Mouse (Mus musculus) myocyte (in vitro differentiated cells): ENCODE measurements around the gene Cldn3. TPM values are rescaled to one million over a fixed set of nuclear protein-coding genes. Genes with fewer than 3 reads are reported as not detected.
A peak's percentile ranks its signal among the peaks of the same experiment; 100 is the strongest.

Experiments
- H3K27me3 ChIP-seq: one replicate; pipeline ENCODE4 v1.6.1; 2011; ENCODE audit not compliant: control insufficient read depth, insufficient read depth, insufficient read length
- H3K36me3 ChIP-seq: one replicate; pipeline ENCODE4 v1.6.1; 2011; ENCODE audit not compliant: control insufficient read depth, insufficient read depth
- H3K4me2 ChIP-seq: one replicate; pipeline ENCODE4 v1.6.1; 2011; ENCODE audit warnings: low read depth, control low read depth
- H3K4me3 ChIP-seq: one replicate; pipeline ENCODE4 v1.5.1; 2011; ENCODE audit warnings: mild to moderate bottlenecking, control low read depth, moderate library complexity
- H3K79me2 ChIP-seq: one replicate; pipeline ENCODE4 v1.6.1; 2011; ENCODE audit not compliant: control insufficient read depth, insufficient read depth
- H3ac ChIP-seq: one replicate; pipeline ENCODE4 v1.6.1; 2011; ENCODE audit not compliant: control insufficient read depth, insufficient read length
- CEBPB ChIP-seq: IDR thresholded peaks from 2 replicates; pipeline ENCODE4 v1.6.1; 2011; ENCODE audit warnings: mild to moderate bottlenecking, moderate library complexity; ENCODE audit not compliant: poor library complexity, insufficient read depth, severe bottlenecking
- E2F4 ChIP-seq: IDR thresholded peaks from one replicate; pipeline ENCODE4 v1.6.1; 2011; ENCODE audit warnings: mild to moderate bottlenecking, control low read depth, moderate library complexity; ENCODE audit not compliant: insufficient read depth
- MAX ChIP-seq: IDR thresholded peaks from one replicate; pipeline ENCODE4 v1.6.1; 2011; ENCODE audit warnings: low read depth, mild to moderate bottlenecking, control low read depth
- MYOD1 ChIP-seq, 3 experiments: IDR thresholded peaks; one replicate each; pipeline ENCODE4 v1.6.1; 2011; ENCODE audit warnings: control low read depth in 2 of 3, low read depth in 2 of 3, mild to moderate bottlenecking in 2 of 3, moderate library complexity in 1 of 3; ENCODE audit not compliant: insufficient read length in 2 of 3, control insufficient read depth in 1 of 3
- MYOG ChIP-seq, 3 experiments: IDR thresholded peaks; one replicate each; pipeline ENCODE4 v1.6.1; 2011; ENCODE audit warnings: control low read depth in 2 of 3, low read depth in 2 of 3, mild to moderate bottlenecking in 2 of 3; ENCODE audit not compliant: insufficient read length in 2 of 3, control insufficient read depth in 1 of 3, insufficient read depth in 1 of 3
- POLR2A ChIP-seq: IDR thresholded peaks from one replicate; pipeline ENCODE4 v1.6.1; 2011; ENCODE audit warnings: low read depth, mild to moderate bottlenecking, control low read depth, moderate library complexity; ENCODE audit not compliant: insufficient read length
- POLR2AphosphoS2 ChIP-seq: IDR thresholded peaks from one replicate; pipeline ENCODE4 v1.6.1; 2011; ENCODE audit warnings: low read depth, control low read depth; ENCODE audit not compliant: insufficient read length
- REST ChIP-seq: IDR thresholded peaks from one replicate; pipeline ENCODE4 v1.6.1; 2011; ENCODE audit warnings: mild to moderate bottlenecking, control low read depth, moderate library complexity; ENCODE audit not compliant: insufficient read depth, insufficient read length
- SRF ChIP-seq: IDR thresholded peaks from one replicate; pipeline ENCODE4 v1.6.1; 2011; ENCODE audit warnings: low read depth; ENCODE audit not compliant: control insufficient read depth, insufficient read length
- TCF12 ChIP-seq: IDR thresholded peaks from one replicate; pipeline ENCODE4 v1.6.1; 2011; ENCODE audit warnings: mild to moderate bottlenecking, control low read depth; ENCODE audit not compliant: poor library complexity, insufficient read depth, severe bottlenecking
- TCF3 ChIP-seq: IDR thresholded peaks from one replicate; pipeline ENCODE4 v1.6.1; 2011; ENCODE audit warnings: low read depth, control low read depth; ENCODE audit not compliant: insufficient read length
- USF1 ChIP-seq: IDR thresholded peaks from one replicate; pipeline ENCODE4 v1.6.1; 2011; ENCODE audit warnings: low read depth, mild to moderate bottlenecking, control low read depth, moderate library complexity
- polyA plus RNA-seq: library from polyadenylated mRNA; unstranded; fragments of >200 nt; fragmentation: generic; extraction: Trizol; gene quantifications from one replicate; pipeline ENCODE4 v1.2.1, GENCODE M21; 2012; ENCODE audit warnings: missing spikeins

Cldn3 gene
- polyA plus RNA-seq, 1 experiment, result not detected

GRCm38 (mm10) chr5:135023344-135024173 is 37.5 kb downstream of the Cldn3 start, which contains the start of gene Stx1a:
TSS of gene Stx1a (plus strand) at chr5:135023482.
- Histone ChIP-seq H3K79me2 (peaks cover 7% of the 10 kb centered on the region), H3K36me3 (no peaks in the 10 kb centered on the region), H3K4me2 (peak within 1 kb of the TSS; percentile 86), H3K4me3 (peak within 1 kb of the TSS; percentile 69), H3K27me3 (no peaks in the 10 kb centered on the region), H3ac (peak within 1 kb of the TSS; percentile 25)
- TF ChIP-seq POLR2A (peak; percentile 89), POLR2AphosphoS2 (peak; percentile 82), USF1 (no peak), MYOD1 (IDR thresholded peaks at IDR 0.05; ENCODE audit: control insufficient read depth in 1 of 3, insufficient read length in 2 of 3, low read depth in 2 of 3) (peak in 1 of 3 experiments; percentile 29)

GRCm38 (mm10) chr5:135024665-135025224 is 38.7 kb downstream of the Cldn3 start:
- Histone ChIP-seq H3K79me2 (peaks cover 7% of the 10 kb centered on the region), H3K4me2 (peak overlapping the region; percentile 86), H3K4me3 (peak overlapping the region; percentile 69)

DNA sequence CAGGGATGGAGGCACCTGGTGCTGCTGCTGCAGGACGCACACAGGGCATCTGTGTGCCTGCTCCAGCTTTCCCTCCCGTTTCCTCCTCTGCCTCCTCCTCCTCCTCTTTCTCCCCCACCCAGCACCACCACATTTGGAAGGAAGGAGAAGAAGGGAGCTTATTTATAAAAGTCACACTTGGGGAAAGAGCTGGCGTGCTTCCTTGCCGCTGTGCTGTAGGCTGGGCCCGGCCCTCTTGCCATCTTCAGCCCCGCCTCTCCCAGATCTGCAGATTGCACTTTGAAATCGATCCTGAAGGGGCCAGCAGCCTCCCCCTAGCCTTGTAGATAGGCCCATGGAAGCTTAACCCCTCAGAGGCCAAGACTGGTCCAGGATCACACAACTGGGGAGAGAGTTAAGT is 39.9 kb downstream of the Cldn3 start:
- no peak overlapping the region for H3K4me3 ChIP-seq
- no peaks in the 10 kb centered on the region for H3K27me3 ChIP-seq
- no peak overlapping the region for H3ac ChIP-seq
- no peaks in the 10 kb centered on the region for H3K36me3 ChIP-seq
- TF ChIP-seq USF1 (no peak), TCF3 (no peak), MYOG (IDR thresholded peaks at IDR 0.05; ENCODE audit: control insufficient read depth in 1 of 3, insufficient read depth in 1 of 3, insufficient read length in 2 of 3, low read depth in 2 of 3) (no peak), MYOD1 (IDR thresholded peaks at IDR 0.05; ENCODE audit: control insufficient read depth in 1 of 3, insufficient read length in 2 of 3, low read depth in 2 of 3) (no peak), POLR2AphosphoS2 (no peak), MAX (no peak), E2F4 (no peak), SRF (no peak), TCF12 (no peak), REST (no peak), CEBPB (no peak), POLR2A (no peak)
- peaks cover 7% of the 10 kb centered on the region for H3K79me2 ChIP-seq
- H3K4me2 ChIP-seq, result no peak overlapping the region

More at GRCm38 (mm10) chr5:135024665-135025224, 38.7 kb downstream of the Cldn3 start:
- Histone ChIP-seq H3ac (no peak overlapping the region), H3K36me3 (no peaks in the 10 kb centered on the region), H3K27me3 (no peaks in the 10 kb centered on the region)
- no peak for TF ChIP-seq USF1
- no peak for TF ChIP-seq TCF12
- TF ChIP-seq MAX, result no peak
- TF ChIP-seq MYOG (IDR thresholded peaks at IDR 0.05; ENCODE audit: control insufficient read depth in 1 of 3, insufficient read depth in 1 of 3, insufficient read length in 2 of 3, low read depth in 2 of 3), result no peak
- no peak for TF ChIP-seq CEBPB
- TF ChIP-seq POLR2A, result no peak
- no peak for TF ChIP-seq POLR2AphosphoS2
- TF ChIP-seq REST, result no peak
- TF ChIP-seq SRF, result no peak
- no peak for TF ChIP-seq E2F4
- no peak for TF ChIP-seq MYOD1 (IDR thresholded peaks at IDR 0.05; ENCODE audit: control insufficient read depth in 1 of 3, insufficient read length in 2 of 3, low read depth in 2 of 3)
- no peak for TF ChIP-seq TCF3

DNA sequence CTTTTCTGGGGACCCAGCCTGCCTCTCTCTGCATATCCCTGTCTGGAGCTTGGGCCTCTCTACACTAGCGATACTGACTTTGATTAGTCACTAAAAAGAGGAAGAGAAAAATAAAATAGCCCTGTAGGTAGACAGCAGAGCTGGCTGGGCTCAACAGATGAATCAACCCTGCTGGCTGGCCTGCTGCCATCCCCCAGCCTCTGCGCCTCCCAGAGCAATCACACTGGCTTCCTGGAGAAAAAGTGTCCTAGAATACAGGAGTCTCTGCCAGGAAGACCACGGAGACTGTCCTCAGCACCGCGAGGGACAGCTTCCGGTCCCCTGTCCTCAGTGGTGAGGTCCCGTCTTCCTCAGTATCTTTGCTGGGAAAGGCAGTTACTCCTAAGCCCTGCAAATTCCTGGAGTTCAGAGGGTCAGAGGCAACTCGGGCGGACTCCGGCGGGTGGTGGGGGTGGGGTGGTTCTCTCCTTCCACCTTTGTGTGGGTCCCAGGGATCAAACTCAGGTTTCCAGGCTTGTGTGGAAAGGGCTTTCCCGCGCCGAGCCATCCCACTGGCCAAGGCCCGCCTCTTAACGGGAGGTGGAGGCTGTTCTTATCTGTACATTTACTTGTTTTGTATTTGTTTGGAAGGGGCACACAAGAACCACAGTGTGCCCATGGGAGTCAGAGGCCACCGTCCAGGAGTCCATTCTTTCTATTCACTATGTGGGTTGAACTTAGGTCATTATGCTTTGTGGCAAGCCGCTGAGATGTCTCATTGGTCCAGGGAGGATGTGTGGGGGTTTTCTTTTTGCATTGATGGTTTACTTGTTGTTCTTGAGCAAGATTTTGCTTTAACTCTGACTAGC is 43.2 kb downstream of the Cldn3 start:
- H3K27me3 ChIP-seq, result no peaks in the 10 kb centered on the region
- peak overlapping the region; percentile 24 for H3K4me2 ChIP-seq
- no peak overlapping the region for H3K4me3 ChIP-seq
- no peak overlapping the region for H3ac ChIP-seq
- H3K36me3 ChIP-seq, result no peaks in the 10 kb centered on the region
- peaks cover 9% of the 10 kb centered on the region for H3K79me2 ChIP-seq
- TF ChIP-seq SRF, result no peak
- TF ChIP-seq MYOD1 (IDR thresholded peaks at IDR 0.05; ENCODE audit: control insufficient read depth in 1 of 3, insufficient read length in 2 of 3, low read depth in 2 of 3), result no peak
- TF ChIP-seq MAX, result no peak
- no peak for TF ChIP-seq POLR2A
- TF ChIP-seq POLR2AphosphoS2, result no peak
- no peak for TF ChIP-seq CEBPB
- no peak for TF ChIP-seq USF1
- TF ChIP-seq TCF3, result no peak
- no peak for TF ChIP-seq TCF12
- TF ChIP-seq REST, result no peak
- no peak for TF ChIP-seq E2F4
- no peak for TF ChIP-seq MYOG (IDR thresholded peaks at IDR 0.05; ENCODE audit: control insufficient read depth in 1 of 3, insufficient read depth in 1 of 3, insufficient read length in 2 of 3, low read depth in 2 of 3)
